Mouse (Mus musculus): ENCODE results near the gene Insl3. TPM values are rescaled to one million over a fixed set of nuclear protein-coding genes. Genes with fewer than 3 reads are reported as not detected.
A peak's percentile ranks its signal among the peaks of the same experiment; 100 is the strongest.

The Insl3 gene
- polyA plus RNA-seq, 1 experiment from 2014 or later: 0.89 TPM

DNA sequence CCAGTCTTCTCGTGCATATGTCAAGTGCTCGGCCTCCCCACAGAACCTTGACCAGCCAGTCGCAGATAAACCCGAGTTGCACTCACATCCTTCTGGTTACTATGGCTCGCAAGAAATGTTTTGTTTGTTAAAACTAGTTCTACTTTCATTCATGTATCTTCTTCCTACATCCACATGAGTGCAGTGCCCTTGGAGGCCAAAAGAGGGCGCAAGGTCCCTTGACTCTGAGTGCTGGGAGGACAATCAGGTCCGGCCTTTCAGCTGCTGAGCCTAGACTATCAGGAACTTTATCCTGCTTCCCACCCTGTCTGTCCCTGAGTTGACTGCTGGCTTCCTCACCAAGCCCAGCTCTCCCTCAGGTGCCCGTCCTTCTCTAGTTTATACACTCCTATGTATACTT lies 18.9 kb downstream of the Insl3 start:
- Histone ChIP-seq H3K27ac (ENCODE audit: low read depth, low read length) (no peak overlapping the region), H3K9me3 (replicated peaks; ENCODE audit: control insufficient read depth, low read length) (no peaks in the 10 kb centered on the region), H3K36me3 (ENCODE audit: control insufficient read depth, insufficient read depth, low read length) (no peaks in the 10 kb centered on the region), H3K4me2 (no peak overlapping the region), H3K9ac (ENCODE audit: low read depth, low read length) (no peak overlapping the region), H3K4me3 (ENCODE audit: low read depth, low read length) (no peak overlapping the region), H3K27me3 (ENCODE audit: control insufficient read depth, insufficient read depth, low read length) (peaks cover 56% of the 10 kb centered on the region), H3K4me1 (ENCODE audit: control insufficient read depth, insufficient read depth, low read length) (0 out of 2 replicates have a peak, but pooled peaks cover 4% of the 10 kb centered on the region)
- no peak for ATAC-seq (replicated peaks; ENCODE audit: insufficient number of reproducible peaks, low FRiP score, low TSS enrichment)
- 30% methylated on average over 8 of the region's 8 CpGs for WGBS (ENCODE audit: insufficient replicate concordance)

DNA sequence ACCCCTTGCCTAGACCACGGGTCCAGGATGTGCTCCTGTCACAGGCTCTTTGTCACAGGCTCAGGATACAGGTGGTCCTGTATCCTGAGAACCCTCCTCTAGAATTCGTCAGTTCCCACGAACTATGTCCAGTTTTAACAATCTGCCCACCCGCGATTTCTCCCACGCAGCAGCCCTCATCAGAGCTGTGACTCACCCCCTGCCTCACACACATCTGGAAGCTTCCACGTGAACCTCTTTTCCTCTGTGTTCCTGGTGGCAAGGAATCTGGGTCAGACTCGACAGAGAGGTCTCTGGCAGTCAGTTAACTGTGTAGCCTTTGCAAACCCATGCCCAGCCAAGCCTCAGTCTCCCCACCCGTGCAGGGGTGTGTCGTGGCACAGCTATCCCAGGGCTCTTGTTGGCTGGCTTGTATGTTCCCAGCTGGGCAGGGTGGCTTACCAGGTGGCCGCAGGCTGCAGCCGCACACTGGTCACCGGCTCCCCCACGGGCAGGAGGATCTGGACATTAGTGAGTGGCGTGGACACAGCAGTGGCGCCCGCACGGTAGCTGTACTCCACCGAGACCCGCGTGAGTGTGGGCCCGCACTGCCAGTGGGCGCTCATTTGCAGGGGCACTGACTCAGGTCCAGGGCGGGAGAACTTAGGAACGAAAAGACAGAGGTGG lies 20.3 kb downstream of the Insl3 start:
- H3K36me3 ChIP-seq (ENCODE audit: control insufficient read depth, insufficient read depth, low read length): no peaks in the 10 kb centered on the region
- H3K4me1 ChIP-seq (ENCODE audit: control insufficient read depth, insufficient read depth, low read length): 0 out of 2 replicates have a peak, but pooled peaks cover 4% of the 10 kb centered on the region
- no peak overlapping the region for H3K9ac ChIP-seq (ENCODE audit: low read depth, low read length)
- peaks cover 58% of the 10 kb centered on the region for H3K27me3 ChIP-seq (ENCODE audit: control insufficient read depth, insufficient read depth, low read length)
- no peak overlapping the region for H3K4me3 ChIP-seq (ENCODE audit: low read depth, low read length)
- no peaks in the 10 kb centered on the region for H3K9me3 ChIP-seq (replicated peaks; ENCODE audit: control insufficient read depth, low read length)
- H3K4me2 ChIP-seq: peak overlapping the region; percentile 52
- ATAC-seq (replicated peaks; ENCODE audit: insufficient number of reproducible peaks, low FRiP score, low TSS enrichment): 0 out of 2 replicates have a peak, but pooled peaks have one; percentile 9
- 32% methylated on average over 25 of the region's 25 CpGs for WGBS (ENCODE audit: insufficient replicate concordance)
- no peak overlapping the region for H3K27ac ChIP-seq (ENCODE audit: low read depth, low read length)

DNA sequence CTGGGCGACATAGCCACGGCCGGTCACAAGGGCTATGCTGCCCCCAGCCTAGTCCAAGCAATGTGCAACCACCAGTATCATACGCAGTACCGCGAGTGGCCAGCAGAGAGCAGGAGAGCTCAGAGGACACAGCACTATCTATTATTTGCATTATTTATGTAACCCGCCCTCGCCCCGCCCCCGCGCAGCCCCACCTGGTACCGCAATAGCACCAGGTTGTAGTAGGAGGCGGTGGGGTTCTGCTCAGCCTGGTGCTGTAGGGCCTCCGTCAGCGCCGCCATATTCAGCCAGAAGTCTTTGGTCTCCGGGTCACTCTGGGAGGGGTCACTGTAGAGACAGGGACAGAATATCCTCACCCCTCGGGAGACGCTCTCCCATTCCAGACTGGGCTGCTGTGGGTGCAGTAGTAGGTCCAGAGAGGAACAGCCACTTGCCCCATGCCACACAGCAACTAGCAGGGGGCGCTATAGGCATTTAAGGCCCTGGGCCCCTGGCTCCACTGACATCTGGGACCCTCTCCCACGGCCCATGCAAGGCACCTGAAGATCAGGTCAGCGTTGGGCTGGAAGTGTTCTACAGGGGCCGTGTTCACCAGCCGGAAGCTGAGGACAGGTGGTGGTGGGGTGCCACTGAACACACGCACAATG lies 20.9 kb downstream of the Insl3 start:
- H3K4me2 ChIP-seq: peak overlapping the region; percentile 52
- no peaks in the 10 kb centered on the region for H3K36me3 ChIP-seq (ENCODE audit: control insufficient read depth, insufficient read depth, low read length)
- 0 out of 2 replicates have a peak, but pooled peaks cover 4% of the 10 kb centered on the region for H3K4me1 ChIP-seq (ENCODE audit: control insufficient read depth, insufficient read depth, low read length)
- H3K27me3 ChIP-seq (ENCODE audit: control insufficient read depth, insufficient read depth, low read length): peaks cover 52% of the 10 kb centered on the region
- no peak overlapping the region for H3K27ac ChIP-seq (ENCODE audit: low read depth, low read length)
- peak; percentile 31; the same call in 1 of the 2 replicates for ATAC-seq (replicated peaks; ENCODE audit: insufficient number of reproducible peaks, low FRiP score, low TSS enrichment)
- 20% methylated on average over 25 of the region's 25 CpGs for WGBS (ENCODE audit: insufficient replicate concordance)
- no peak overlapping the region for H3K9ac ChIP-seq (ENCODE audit: low read depth, low read length)
- no peak overlapping the region for H3K4me3 ChIP-seq (ENCODE audit: low read depth, low read length)
- H3K9me3 ChIP-seq (replicated peaks; ENCODE audit: control insufficient read depth, low read length): no peaks in the 10 kb centered on the region

DNA sequence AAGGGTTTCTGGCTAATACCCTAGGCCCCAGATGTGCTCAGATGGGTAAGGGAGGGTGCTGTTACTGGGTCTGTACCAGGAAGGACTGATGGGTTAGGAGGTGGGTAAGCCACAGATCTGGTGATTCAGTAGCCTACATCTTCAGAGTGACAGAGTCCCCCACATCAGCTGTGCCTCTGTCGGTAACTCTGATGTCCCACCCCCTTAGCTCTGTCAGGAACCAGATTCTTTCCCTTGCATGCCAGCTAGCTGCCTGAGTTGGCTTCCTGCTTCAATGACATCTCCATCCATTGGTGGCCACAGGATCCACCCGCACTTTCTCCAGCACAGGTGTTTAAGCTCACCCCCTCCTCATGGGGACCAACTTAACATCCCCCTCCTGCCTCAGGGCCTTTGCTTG lies 22.6 kb downstream of the Insl3 start:
- no peaks in the 10 kb centered on the region for H3K36me3 ChIP-seq (ENCODE audit: control insufficient read depth, insufficient read depth, low read length)
- no peak overlapping the region for H3K27ac ChIP-seq (ENCODE audit: low read depth, low read length)
- H3K27me3 ChIP-seq (ENCODE audit: control insufficient read depth, insufficient read depth, low read length): peaks cover 50% of the 10 kb centered on the region
- no peak for ATAC-seq (replicated peaks; ENCODE audit: insufficient number of reproducible peaks, low FRiP score, low TSS enrichment)
- WGBS (ENCODE audit: insufficient replicate concordance): 75% methylated on average over 2 of the region's 2 CpGs
- H3K4me1 ChIP-seq (ENCODE audit: control insufficient read depth, insufficient read depth, low read length): 0 out of 2 replicates have a peak, but pooled peaks cover 4% of the 10 kb centered on the region
- H3K9ac ChIP-seq (ENCODE audit: low read depth, low read length): no peak overlapping the region
- H3K4me2 ChIP-seq: no peak overlapping the region
- no peak overlapping the region for H3K4me3 ChIP-seq (ENCODE audit: low read depth, low read length)
- no peaks in the 10 kb centered on the region for H3K9me3 ChIP-seq (replicated peaks; ENCODE audit: control insufficient read depth, low read length)

DNA sequence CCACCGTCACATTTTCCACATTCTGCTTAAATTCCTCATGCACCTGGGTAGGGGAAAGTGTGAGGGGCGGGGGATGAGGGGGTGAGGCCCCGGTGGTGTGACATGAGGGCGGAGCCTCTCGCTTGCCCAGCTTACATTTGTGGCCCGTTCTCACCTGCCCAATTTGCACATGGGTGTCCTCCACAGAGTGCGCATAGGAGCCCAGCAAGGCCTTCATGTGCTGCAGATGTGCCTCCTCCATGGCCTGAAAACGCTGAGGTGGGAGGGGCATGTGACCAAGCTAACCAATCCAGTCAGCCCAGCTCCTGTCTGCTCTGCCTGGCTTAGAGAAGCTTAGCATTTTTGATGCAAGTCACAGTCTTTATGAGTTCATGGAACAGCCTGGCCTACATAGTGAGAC lies 26.5 kb downstream of the Insl3 start:
- no peaks in the 10 kb centered on the region for H3K4me1 ChIP-seq (ENCODE audit: control insufficient read depth, insufficient read depth, low read length)
- WGBS (ENCODE audit: insufficient replicate concordance): 35% methylated on average over 8 of the region's 8 CpGs
- no peak overlapping the region for H3K4me2 ChIP-seq
- no peaks in the 10 kb centered on the region for H3K9me3 ChIP-seq (replicated peaks; ENCODE audit: control insufficient read depth, low read length)
- H3K4me3 ChIP-seq (ENCODE audit: low read depth, low read length): no peak overlapping the region
- no peak for ATAC-seq (replicated peaks; ENCODE audit: insufficient number of reproducible peaks, low FRiP score, low TSS enrichment)
- no peaks in the 10 kb centered on the region for H3K36me3 ChIP-seq (ENCODE audit: control insufficient read depth, insufficient read depth, low read length)
- no peak overlapping the region for H3K27ac ChIP-seq (ENCODE audit: low read depth, low read length)
- H3K27me3 ChIP-seq (ENCODE audit: control insufficient read depth, insufficient read depth, low read length): peaks cover 27% of the 10 kb centered on the region
- no peak overlapping the region for H3K9ac ChIP-seq (ENCODE audit: low read depth, low read length)

DNA sequence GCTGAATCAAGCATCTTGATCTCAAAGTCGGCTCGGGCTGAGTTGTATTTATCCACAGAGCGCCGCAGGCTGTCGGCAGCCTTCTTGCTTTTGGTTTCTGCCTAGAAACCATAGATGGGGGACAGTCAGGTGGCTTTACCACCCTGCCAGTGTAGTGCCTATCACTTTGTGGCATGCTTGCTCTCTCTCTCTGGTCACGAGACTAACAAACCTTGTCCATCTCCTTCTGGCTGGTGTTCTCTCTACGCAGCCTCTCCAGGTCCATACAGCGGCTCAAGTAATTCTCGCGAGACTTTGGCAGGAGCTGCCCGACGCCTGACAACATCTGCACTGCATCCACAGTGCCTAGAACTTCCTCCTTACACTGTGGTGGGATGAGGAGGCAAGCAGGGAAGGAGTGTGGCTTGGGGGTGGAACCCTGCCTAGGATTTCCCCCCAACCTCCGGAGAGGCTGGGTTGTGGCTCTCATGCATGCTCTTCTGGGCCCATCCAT lies 27.6 kb downstream of the Insl3 start:
- no peak overlapping the region for H3K4me2 ChIP-seq
- WGBS (ENCODE audit: insufficient replicate concordance): 73% methylated on average over 13 of the region's 13 CpGs
- no peaks in the 10 kb centered on the region for H3K4me1 ChIP-seq (ENCODE audit: control insufficient read depth, insufficient read depth, low read length)
- no peak overlapping the region for H3K27ac ChIP-seq (ENCODE audit: low read depth, low read length)
- no peak overlapping the region for H3K4me3 ChIP-seq (ENCODE audit: low read depth, low read length)
- H3K9me3 ChIP-seq (replicated peaks; ENCODE audit: control insufficient read depth, low read length): no peaks in the 10 kb centered on the region
- peaks cover 20% of the 10 kb centered on the region for H3K27me3 ChIP-seq (ENCODE audit: control insufficient read depth, insufficient read depth, low read length)
- no peak overlapping the region for H3K9ac ChIP-seq (ENCODE audit: low read depth, low read length)
- H3K36me3 ChIP-seq (ENCODE audit: control insufficient read depth, insufficient read depth, low read length): no peaks in the 10 kb centered on the region
- ATAC-seq (replicated peaks; ENCODE audit: insufficient number of reproducible peaks, low FRiP score, low TSS enrichment): no peak

DNA sequence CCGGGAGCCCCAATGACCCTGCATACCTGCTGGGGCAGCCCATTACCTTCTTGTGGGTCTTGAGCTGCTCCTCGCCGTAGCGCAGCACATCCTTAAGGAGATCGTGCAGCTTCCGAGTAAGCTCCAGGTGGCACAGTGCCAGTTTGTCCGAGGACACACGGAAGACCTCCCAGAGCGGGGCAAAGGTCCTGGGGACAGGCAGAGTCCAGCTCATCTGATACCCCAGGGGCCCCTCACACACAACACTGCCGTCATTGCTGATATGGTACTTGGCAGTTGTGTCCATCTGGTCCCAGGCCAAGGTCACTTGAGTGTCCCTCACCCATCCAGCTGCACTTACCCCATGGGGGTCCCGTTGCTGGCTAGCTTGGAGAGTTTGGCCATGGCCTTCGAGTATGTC lies 28.1 kb downstream of the Insl3 start:
- H3K4me2 ChIP-seq: no peak overlapping the region
- no peaks in the 10 kb centered on the region for H3K9me3 ChIP-seq (replicated peaks; ENCODE audit: control insufficient read depth, low read length)
- ATAC-seq (replicated peaks; ENCODE audit: insufficient number of reproducible peaks, low FRiP score, low TSS enrichment): no peak
- H3K27ac ChIP-seq (ENCODE audit: low read depth, low read length): no peak overlapping the region
- H3K4me1 ChIP-seq (ENCODE audit: control insufficient read depth, insufficient read depth, low read length): no peaks in the 10 kb centered on the region
- H3K27me3 ChIP-seq (ENCODE audit: control insufficient read depth, insufficient read depth, low read length): peaks cover 16% of the 10 kb centered on the region
- H3K4me3 ChIP-seq (ENCODE audit: low read depth, low read length): no peak overlapping the region
- H3K9ac ChIP-seq (ENCODE audit: low read depth, low read length): no peak overlapping the region
- H3K36me3 ChIP-seq (ENCODE audit: control insufficient read depth, insufficient read depth, low read length): no peaks in the 10 kb centered on the region
- WGBS (ENCODE audit: insufficient replicate concordance): 81% methylated on average over 12 of the region's 12 CpGs

DNA sequence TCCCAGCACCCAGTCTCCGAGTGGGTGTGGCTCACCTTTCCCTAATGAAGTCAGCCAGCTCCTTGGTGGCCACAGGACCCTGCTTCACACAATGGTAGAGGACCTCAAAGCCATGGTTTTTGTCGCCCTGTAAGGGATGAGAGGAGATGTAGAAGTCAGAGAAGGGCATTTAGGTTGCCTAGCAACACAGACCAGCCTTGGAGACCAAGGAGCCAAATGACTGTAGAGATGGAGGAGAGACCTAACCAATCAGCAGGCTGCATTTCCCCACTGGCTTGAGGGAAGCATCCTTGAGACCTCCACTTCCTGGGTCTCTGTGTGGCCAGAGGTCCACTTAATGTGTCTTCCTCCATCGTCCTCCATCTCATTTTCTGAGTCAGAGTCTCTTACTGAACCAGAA lies 29.2 kb downstream of the Insl3 start:
- Histone ChIP-seq H3K27ac (ENCODE audit: low read depth, low read length) (no peak overlapping the region), H3K9ac (ENCODE audit: low read depth, low read length) (no peak overlapping the region), H3K4me1 (ENCODE audit: control insufficient read depth, insufficient read depth, low read length) (no peaks in the 10 kb centered on the region), H3K27me3 (ENCODE audit: control insufficient read depth, insufficient read depth, low read length) (peaks cover 19% of the 10 kb centered on the region), H3K9me3 (replicated peaks; ENCODE audit: control insufficient read depth, low read length) (no peaks in the 10 kb centered on the region), H3K4me2 (no peak overlapping the region), H3K4me3 (ENCODE audit: low read depth, low read length) (no peak overlapping the region), H3K36me3 (ENCODE audit: control insufficient read depth, insufficient read depth, low read length) (no peaks in the 10 kb centered on the region)
- no peak for ATAC-seq (replicated peaks; ENCODE audit: insufficient number of reproducible peaks, low FRiP score, low TSS enrichment)
- 24% methylated on average over 3 of the region's 3 CpGs for WGBS (ENCODE audit: insufficient replicate concordance)

Data from heart, embryonic 11.5 days (tissue).